Mouse (Mus musculus): Measurements from ENCODE around the gene Rora.

The Rora gene

GRCm38 (mm10) chr9:69397760-69398452 is 744.3 kb downstream of the Rora start, which contains the start of gene Ice2:
Ice2 (plus strand) TSS chr9:69397906.
- in situ Hi-C loops (cut with MboI; ENCODE audit: unreplicated experiment in 2 of 2), result loop anchor here in 1 of 2 experiments (25.0 kb wide), 1 partner anchor 1561 kb away; the partner anchor contains the start of genes C2cd4a and Vps13c

GRCm38 (mm10) chr9:69398453-69398850 is 744.9 kb downstream of the Rora start:
- in situ Hi-C loops (cut with MboI; ENCODE audit: unreplicated experiment in 2 of 2), result loop anchor here in 1 of 2 experiments (25.0 kb wide), 1 partner anchor 1561 kb away; the partner anchor contains the start of genes C2cd4a and Vps13c

GRCm38 (mm10) chr9:69404671-69405070 is 751.1 kb downstream of the Rora start:
- in situ Hi-C loops (cut with MboI; ENCODE audit: unreplicated experiment in 2 of 2), result no loop called here

GRCm38 (mm10) chr9:69419476-69419875 is 765.9 kb downstream of the Rora start:
- in situ Hi-C loops (cut with MboI; ENCODE audit: unreplicated experiment in 2 of 2), result no loop called here

- in situ Hi-C loops (cut with MboI; ENCODE audit: unreplicated experiment in 2 of 2), result no loop called here
Observed at GRCm38 (mm10) chr9:69430531-69430930, 776.9 kb downstream of the Rora start.

GRCm38 (mm10) chr9:69431863-69432555 is 778.4 kb downstream of the Rora start:
- in situ Hi-C loops (cut with MboI; ENCODE audit: unreplicated experiment in 2 of 2), result no loop called here

GRCm38 (mm10) chr9:69435194-69435593 is 781.6 kb downstream of the Rora start:
- in situ Hi-C loops (cut with MboI; ENCODE audit: unreplicated experiment in 2 of 2), result no loop called here

- in situ Hi-C loops (cut with MboI; ENCODE audit: unreplicated experiment in 2 of 2), result no loop called here
Observed at GRCm38 (mm10) chr9:69435662-69436061, 782.1 kb downstream of the Rora start.

Data from v-Abl transformed pro-B cells (cell line).